ENCODE assay signal across 8 mouse cellular contexts in the genomic region with DNA sequence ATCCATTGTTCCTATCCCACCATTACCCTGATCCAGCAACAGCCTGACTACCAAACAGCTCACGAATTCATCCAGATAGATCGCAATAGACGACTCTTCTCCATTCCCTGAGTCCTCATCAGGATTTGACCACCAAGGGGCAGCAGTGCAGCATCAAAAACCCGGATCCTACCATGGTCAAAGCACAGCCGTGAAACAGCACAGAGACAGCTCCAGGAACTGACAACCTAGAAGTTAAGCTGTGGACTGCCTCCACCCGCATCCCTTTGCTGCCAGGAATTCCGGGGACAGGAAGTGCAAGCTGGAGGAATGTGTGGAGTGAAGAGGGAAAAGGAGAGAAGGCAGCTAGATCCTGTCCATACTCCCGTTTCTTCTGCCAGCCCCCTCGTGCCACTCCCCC. TPM values are rescaled to one million over a fixed set of nuclear protein-coding genes. Genes with fewer than 3 reads are reported as not detected.
DNase-seq lines count a peak whose midpoint lies in the region; ATAC-seq and TF ChIP-seq lines count a peak whose summit lies in the region.

No protein-coding gene starts in this region.

- no peak for DNase-seq in Patski (ENCODE audit: low read depth, low spot score)
- peak; percentile 12 for DNase-seq in cerebellum, adult 11-12 months
- peak; percentile 63 to 70 for DNase-seq in frontal cortex, postnatal 25 days (ENCODE audit: low spot score in 2 of 2)
- DNase-seq in hindbrain, embryonic 11.5 days (ENCODE audit: low spot score): peak; percentile 69
- DNase-seq in layer of hippocampus, adult 9-11 months: peak; percentile 39
- peak; percentile 93 for DNase-seq in lung, postnatal 36 days
- DNase-seq in right cerebral cortex, adult 18-20 months: peak; percentile 63

- H3K9ac ChIP-seq in hindbrain, embryonic 11.5 days (ENCODE audit: low read depth, low read length): no peak overlapping the region

- peaks cover 4% of the 10 kb centered on the region; the same call in 1 of the 2 replicates for H3K4me1 ChIP-seq in hindbrain, embryonic 11.5 days (replicated peaks; ENCODE audit: control insufficient read depth, insufficient read depth, low read length)

- TF ChIP-seq CTCF in Patski (IDR thresholded peaks at IDR 0.05): peak; percentile 83

- H3K27me3 ChIP-seq in Patski: no peaks in the 10 kb centered on the region
- H3K27me3 ChIP-seq in hindbrain, embryonic 11.5 days (ENCODE audit: control insufficient read depth, insufficient read depth, low read length): no peaks in the 10 kb centered on the region

- H3K9me3 ChIP-seq in hindbrain, embryonic 11.5 days (ENCODE audit: control insufficient read depth, low read length): no peaks in the 10 kb centered on the region

- no peak overlapping the region for H3K4me3 ChIP-seq in hindbrain, embryonic 11.5 days (ENCODE audit: low read depth, low read length)

- peak; percentile 40 for ATAC-seq in Patski
- no peak for ATAC-seq in hindbrain, embryonic 11.5 days (ENCODE audit: low FRiP score)
- ATAC-seq in activated CD4-positive, CD25-positive, alpha-beta regulatory T cell, adult 4 months: no peak

- no peaks in the 10 kb centered on the region for H3K36me3 ChIP-seq in hindbrain, embryonic 11.5 days (ENCODE audit: control insufficient read depth, insufficient read depth, low read length)

- CTCF ChIA-PET in Patski (lab: Charles Lee): interaction anchor here (0.6 to 7.6 kb wide), 21 partner anchors 9 to 301 kb away, joined by 3 to 118 read pairs (median 4); no protein-coding TSS in a partner anchor

- H3K27ac ChIP-seq in hindbrain, embryonic 11.5 days (ENCODE audit: low read depth, low read length): no peak overlapping the region

- POLR2A ChIA-PET in Patski (lab: Charles Lee): interaction anchor here (1.3 kb wide), 2 partner anchors 45 to 64 kb away, joined by 3 to 4 read pairs; no protein-coding TSS in a partner anchor

- WGBS in hindbrain, embryonic 11.5 days: 25% methylated on average over 9 of the region's 9 CpGs

- in situ Hi-C loops in Patski (cut with MboI; ENCODE audit: low pct_unique_long_range_greater_than_20kb): loop anchor here (5.0 kb wide), 2 partner anchors 41 to 59 kb away; no protein-coding TSS in a partner anchor

- H3K4me2 ChIP-seq in hindbrain, embryonic 11.5 days (replicated peaks; ENCODE audit: low read depth, low read length): no peak overlapping the region

RNA-seq across cellular contexts. Expression of a gene that starts 13.6 kb away (rescaled TPM):
- polyA plus RNA-seq in Patski (2021): 0.22 TPM
- polyA plus RNA-seq in hindbrain, embryonic 11.5 days (2014; fragmentation: Nextera tagmentation; extraction: Ambion mirVana): 3.1 and 3.3 TPM in 2 replicates
- polyA plus RNA-seq in activated CD4-positive, CD25-positive, alpha-beta regulatory T cell, adult 4 months (2017; shearing (Covaris generic)): under 1 TPM in 1 of 2 experiments, not detected in 1; 0.32 TPM

RNA-seq across cellular contexts. Expression of a gene that starts 24.6 kb away (rescaled TPM):
- polyA plus RNA-seq in Patski (2021): 6.6 TPM
- polyA plus RNA-seq in hindbrain, embryonic 11.5 days (2014; fragmentation: Nextera tagmentation; extraction: Ambion mirVana): 0.39 and 0.73 TPM in 2 replicates
- polyA plus RNA-seq in activated CD4-positive, CD25-positive, alpha-beta regulatory T cell, adult 4 months (2017; shearing (Covaris generic)): under 1 TPM in 1 of 2 experiments, not detected in 1; 0.23 TPM

RNA-seq across cellular contexts. Expression of a gene that starts 56.2 kb away (rescaled TPM):
- 78.8 TPM for polyA plus RNA-seq in Patski (2021)
- polyA plus RNA-seq in hindbrain, embryonic 11.5 days (2014; fragmentation: Nextera tagmentation; extraction: Ambion mirVana): 6.3 and 8.3 TPM in 2 replicates
- polyA plus RNA-seq in activated CD4-positive, CD25-positive, alpha-beta regulatory T cell, adult 4 months (2017; shearing (Covaris generic)): under 1 TPM in 1 of 2 experiments, not detected in 1; 0.42 TPM
